Mouse (Mus musculus) left cerebral cortex, postnatal 14 days (tissue): ENCODE measurements around the gene Ccdc6. TPM values are rescaled to one million over a fixed set of nuclear protein-coding genes. Genes with fewer than 3 reads are reported as not detected.

Experiments used
- total RNA-seq, 2 experiments: library from RNA; stranded (reverse); gene quantifications; 2 replicates each; pipeline ENCODE4 v1.2.3; 2021

Ccdc6 gene
- total RNA-seq, 2 experiments from 2014 or later = 53.9 to 58.8 TPM

Other genes with a start within 250 kb of the Ccdc6 start
- not detected for gene Mrln, start 107.5 kb downstream of the Ccdc6 start, total RNA-seq
- 1 to 10 TPM; 3.4 to 5.7 TPM for gene Slc16a9, start 148.0 kb downstream of the Ccdc6 start, total RNA-seq